Mouse (Mus musculus): Measurements from ENCODE around the gene Golph3l. TPM values are rescaled to one million over a fixed set of nuclear protein-coding genes. Genes with fewer than 3 reads are reported as not detected.

Gene Golph3l
- polyA plus RNA-seq, 1 experiment from 2014 or later, result 33.6 TPM

GRCm38 (mm10) chr3:95668026-95668425 is 79.3 kb downstream of the Golph3l start:
- ATAC-seq (ENCODE audit: low FRiP score, low read depth), result 0 out of 2 replicates have a peak, but pooled peaks have one; percentile 22

More at GRCm38 (mm10) chr3:95668026-95668425, 79.3 kb downstream of the Golph3l start:
- Histone ChIP-seq H3K4me1 (peaks cover 63% of the 10 kb centered on the region), H3K27ac (peak overlapping the region; percentile 66), H3K27me3 (no peaks in the 10 kb centered on the region), H3K36me3 (peaks cover 56% of the 10 kb centered on the region), H3K4me3 (no peak overlapping the region), H3K4me2 (replicated peaks) (peak overlapping the region; percentile 17), H3K9me3 (no peaks in the 10 kb centered on the region), H3K9ac (no peak overlapping the region)
- WGBS, result 43% methylated on average over 7 of the region's 7 CpGs

Other genes with a start within 250 kb of the Golph3l start
- gene Setdb1, start 231.7 kb upstream of the Golph3l start, polyA plus RNA-seq (2015; fragmentation: Nextera tagmentation; extraction: Ambion mirVana), result 47.2 and 53.0 TPM in 2 replicates
- gene 4930558C23Rik, start 186.1 kb upstream of the Golph3l start, polyA plus RNA-seq (2015; fragmentation: Nextera tagmentation; extraction: Ambion mirVana), result 0.28 TPM in 1 of 2 replicates, not detected in the other
- gene Arnt, start 154.5 kb upstream of the Golph3l start, polyA plus RNA-seq (2015; fragmentation: Nextera tagmentation; extraction: Ambion mirVana), result 53.5 and 56.1 TPM in 2 replicates
- 32.7 and 37.8 TPM in 2 replicates for gene Ctsk, start 89.7 kb upstream of the Golph3l start, polyA plus RNA-seq (2015; fragmentation: Nextera tagmentation; extraction: Ambion mirVana)
- gene Ctss, start 62.1 kb upstream of the Golph3l start, polyA plus RNA-seq (2015; fragmentation: Nextera tagmentation; extraction: Ambion mirVana), result 12.0 and 14.4 TPM in 2 replicates
- not detected in 2 replicates for gene Hormad1, start 29.3 kb upstream of the Golph3l start, polyA plus RNA-seq (2015; fragmentation: Nextera tagmentation; extraction: Ambion mirVana)
- 86.8 and 91.5 TPM in 2 replicates for gene Ensa, start 36.1 kb downstream of the Golph3l start, polyA plus RNA-seq (2015; fragmentation: Nextera tagmentation; extraction: Ambion mirVana)
- 42.3 and 43.4 TPM in 2 replicates for gene Mcl1, start 69.9 kb downstream of the Golph3l start, polyA plus RNA-seq (2015; fragmentation: Nextera tagmentation; extraction: Ambion mirVana)
- gene Adamtsl4, start 99.0 kb downstream of the Golph3l start, polyA plus RNA-seq (2015; fragmentation: Nextera tagmentation; extraction: Ambion mirVana), result 2.7 and 4.1 TPM in 2 replicates
- gene Ecm1, start 150.6 kb downstream of the Golph3l start, polyA plus RNA-seq (2015; fragmentation: Nextera tagmentation; extraction: Ambion mirVana), result 4.8 and 6.0 TPM in 2 replicates
- 47.6 and 47.8 TPM in 2 replicates for gene Tars2, start 171.3 kb downstream of the Golph3l start, polyA plus RNA-seq (2015; fragmentation: Nextera tagmentation; extraction: Ambion mirVana)
- gene Rprd2, start 229.9 kb downstream of the Golph3l start, polyA plus RNA-seq (2015; fragmentation: Nextera tagmentation; extraction: Ambion mirVana), result 22.3 and 24.5 TPM in 2 replicates

Data from limb, embryonic 13.5 days (tissue).